Mouse (Mus musculus) MEL (cell line): Measurements from ENCODE around the gene Hrk.

ENCODE experiments used
- CTCF ChIP-seq, 3 experiments: IDR thresholded peaks in 2 of 3; conservative IDR thresholded peaks in 1 of 3; 2 replicates each; pipeline ENCODE4 v1.5.1; 2011 to 2012; ENCODE audit warnings: low read length in 3 of 3, low read depth in 2 of 3, mild to moderate bottlenecking in 2 of 3, improper control_type of control experiment in 1 of 3, inconsistent platforms in 1 of 3, mixed read lengths in 1 of 3, moderate library complexity in 1 of 3; ENCODE audit not compliant: control insufficient read depth in 1 of 3, insufficient read depth in 1 of 3, poor library complexity in 1 of 3, severe bottlenecking in 1 of 3
- E2F4 ChIP-seq: IDR thresholded peaks from 2 replicates; pipeline ENCODE4 v1.6.1; 2011; ENCODE audit warnings: low read depth, low read length, improper control_type of control experiment, borderline replicate concordance
- ELF1 ChIP-seq: IDR thresholded peaks from 2 replicates; pipeline ENCODE4 v1.6.1; 2014; ENCODE audit warnings: low read depth, mild to moderate bottlenecking, inconsistent platforms, low read length, improper control_type of control experiment, moderate library complexity
- EP300 ChIP-seq, 2 experiments: IDR thresholded peaks; 2 replicates each; pipeline ENCODE4 v1.6.1; 2011; ENCODE audit warnings: improper control_type of control experiment in 2 of 2, low read length in 2 of 2, low read depth in 1 of 2, mild to moderate bottlenecking in 1 of 2
- GABPA ChIP-seq: IDR thresholded peaks from 2 replicates; pipeline ENCODE4 v1.6.1; 2012; ENCODE audit warnings: low read depth, mild to moderate bottlenecking, inconsistent platforms, low read length, improper control_type of control experiment, moderate library complexity
- HCFC1 ChIP-seq: IDR thresholded peaks from 2 replicates; pipeline ENCODE4 v1.6.1; 2012; ENCODE audit warnings: low read depth, mild to moderate bottlenecking, inconsistent platforms, low read length, improper control_type of control experiment, moderate library complexity
- MAX ChIP-seq: IDR thresholded peaks from 2 replicates; pipeline ENCODE4 v1.6.1; 2011; ENCODE audit warnings: low read length, improper control_type of control experiment
- MAZ ChIP-seq: IDR thresholded peaks from 2 replicates; pipeline ENCODE4 v1.6.1; 2012; ENCODE audit warnings: low read depth, mild to moderate bottlenecking, inconsistent platforms, low read length, improper control_type of control experiment
- NRF1 ChIP-seq: IDR thresholded peaks from 2 replicates; pipeline ENCODE4 v1.6.1; 2014; ENCODE audit warnings: low read depth, mild to moderate bottlenecking, inconsistent platforms, low read length, improper control_type of control experiment, moderate library complexity; ENCODE audit not compliant: poor library complexity, insufficient read depth, severe bottlenecking
- POLR2A ChIP-seq, 2 experiments: IDR thresholded peaks; 2 replicates each; pipeline ENCODE4 v1.6.1; 2011 to 2012; ENCODE audit warnings: low read length in 2 of 2, mild to moderate bottlenecking in 2 of 2, control low read depth in 1 of 2, improper control_type of control experiment in 1 of 2, low read depth in 1 of 2, moderate library complexity in 1 of 2; ENCODE audit not compliant: control insufficient read depth in 1 of 2, insufficient read depth in 1 of 2, poor library complexity in 1 of 2
- TAL1 ChIP-seq: IDR thresholded peaks from 2 replicates; pipeline ENCODE4 v1.6.1; 2012; ENCODE audit warnings: mild to moderate bottlenecking, inconsistent platforms, low read length, moderate library complexity, mixed read lengths
- TBP ChIP-seq: IDR thresholded peaks from 2 replicates; pipeline ENCODE4 v1.8.0; 2011; ENCODE audit warnings: low read depth, low read length, improper control_type of control experiment
- USF1 ChIP-seq: IDR thresholded peaks from 2 replicates; pipeline ENCODE4 v1.6.1; 2014; ENCODE audit warnings: low read depth, mild to moderate bottlenecking, inconsistent platforms, low read length, improper control_type of control experiment, moderate library complexity
- ZKSCAN1 ChIP-seq: IDR thresholded peaks from 2 replicates; pipeline ENCODE4 v1.6.1; 2012; ENCODE audit warnings: low read depth, mild to moderate bottlenecking, inconsistent platforms, low read length, improper control_type of control experiment, moderate library complexity

- TF ChIP-seq HCFC1 (no peak), CTCF (IDR thresholded peaks at IDR 0.05 in 2 of 3, conservative IDR thresholded peaks at IDR 0.05 in 1 of 3; ENCODE audit: control insufficient read depth in 1 of 3, insufficient read depth in 1 of 3, low read depth in 2 of 3, low read length in 3 of 3, poor library complexity in 1 of 3, severe bottlenecking in 1 of 3) (no peak), MAZ (no peak), ELF1 (no peak), POLR2A (IDR thresholded peaks at IDR 0.05; ENCODE audit: control insufficient read depth in 1 of 2, insufficient read depth in 1 of 2, low read depth in 1 of 2, low read length in 2 of 2, poor library complexity in 1 of 2) (no peak), ZKSCAN1 (no peak), EP300 (IDR thresholded peaks at IDR 0.05; ENCODE audit: low read depth in 1 of 2, low read length in 2 of 2) (no peak), USF1 (no peak), TBP (no peak), E2F4 (no peak), TAL1 (no peak), MAX (no peak), GABPA (no peak), NRF1 (no peak)
Observed at GRCm38 (mm10) chr5:118205852-118206251, 41.4 kb downstream of the Hrk start.
